Mouse (Mus musculus) mouse embryonic stem cell (cell line): ENCODE data around the gene Dusp3.

Source experiments
- in situ Hi-C, 2 experiments: fragments of 300-500 bp; cut with MboI; formaldehyde crosslinking; loops; 1 replicate in 1 of 2; 3 replicates in 1 of 2; pipeline ENCODE4 v1.14.3; 2019 to 2020; ENCODE audit warnings: low sequenced_read_pairs in 2 of 2, low pct_unique_long_range_greater_than_20kb in 1 of 2, mixed read lengths in 1 of 2; ENCODE audit not compliant: unreplicated experiment in 1 of 2

The Dusp3 gene

DNA sequence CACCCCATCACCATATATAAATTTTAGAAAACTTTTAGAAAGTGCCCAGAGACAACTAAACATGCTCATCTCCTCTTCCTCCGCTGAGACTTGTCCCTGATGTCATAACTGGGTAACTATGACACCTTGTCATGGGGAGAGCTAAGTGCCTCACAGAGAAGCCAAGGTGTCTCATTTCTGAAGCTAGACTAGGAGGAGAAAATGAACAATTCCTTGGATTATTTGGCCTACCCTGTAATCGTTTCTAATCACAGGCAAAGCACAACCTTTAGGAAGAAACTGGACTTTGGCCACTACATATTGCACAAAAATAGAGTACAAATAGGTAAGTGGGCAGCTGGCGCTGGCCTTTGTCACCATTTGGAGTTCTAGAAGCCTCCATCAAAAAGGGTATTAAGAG lies at the start of gene Dusp3:
TSS of gene Dusp3 (minus strand) at position 101 of the 400 bp plus-strand sequence.
- in situ Hi-C loops: no loop called here

DNA sequence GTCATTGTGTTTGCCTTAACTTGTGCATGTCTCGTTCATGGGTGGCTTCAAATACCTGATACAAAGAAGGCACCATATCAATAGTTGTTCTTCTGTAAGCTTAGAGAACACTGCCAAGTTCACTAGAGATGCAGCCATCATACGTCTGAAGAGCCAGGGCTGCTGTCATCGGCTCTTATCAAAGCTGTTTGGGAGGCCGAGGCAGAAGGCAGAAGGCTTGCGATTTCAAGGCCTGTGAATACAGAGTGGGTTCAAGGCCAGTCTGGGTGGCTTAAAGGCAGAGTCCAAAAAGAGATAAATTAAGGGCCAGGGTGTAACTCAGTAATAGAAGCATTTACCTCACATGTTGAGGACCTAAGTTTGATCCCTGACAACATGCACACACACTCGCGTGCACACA lies 49.5 kb upstream of the Dusp3 start:
- in situ Hi-C loops: no loop called here

DNA sequence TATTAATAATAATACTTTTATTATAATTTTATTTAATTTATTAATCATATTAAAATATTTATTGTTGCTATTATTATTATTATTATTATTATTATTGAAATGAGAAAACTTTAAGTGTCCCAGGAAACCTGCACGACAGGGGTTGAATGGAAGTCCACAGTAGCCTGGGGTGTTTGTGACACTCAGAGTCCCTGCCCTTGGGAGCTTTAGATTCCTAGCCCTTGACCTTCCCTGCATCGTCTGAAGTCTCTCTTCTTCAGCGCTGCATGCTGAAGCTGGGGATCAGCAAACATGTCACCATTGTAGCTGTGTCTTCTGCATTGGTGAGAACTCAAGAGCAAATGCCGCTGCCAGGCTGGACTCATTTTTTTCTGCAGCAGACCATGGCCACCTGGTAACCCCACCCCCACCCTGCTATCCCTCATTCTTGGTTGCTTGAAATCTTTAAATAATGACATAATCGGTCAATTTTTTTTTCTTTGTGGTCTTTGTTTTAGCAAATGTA lies 48.7 kb upstream of the Dusp3 start:
- in situ Hi-C loops: no loop called here

DNA sequence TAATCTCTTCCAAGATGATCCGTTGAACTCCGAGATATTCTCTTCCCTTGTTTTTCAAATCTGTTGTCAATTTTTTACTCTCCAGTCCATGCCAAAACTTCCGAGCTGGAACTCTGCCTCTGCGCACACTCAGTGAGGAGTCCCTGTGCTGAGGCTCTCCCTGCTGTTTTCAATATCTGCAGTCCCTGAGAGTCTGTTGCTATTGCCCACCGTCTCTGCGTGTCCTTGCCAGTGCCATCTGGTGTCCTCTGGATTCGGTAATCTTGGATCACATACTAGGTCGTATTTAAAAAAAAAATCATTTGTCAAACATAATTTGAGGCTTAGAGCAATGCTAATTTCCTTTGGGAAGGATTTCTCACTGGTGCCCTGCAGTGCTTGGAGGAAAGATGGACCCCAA lies 48.1 kb upstream of the Dusp3 start:
- in situ Hi-C loops: loop anchor here in 1 of 2 experiments (5.0 kb wide), 1 partner anchor 38 kb away; no protein-coding TSS in a partner anchor

DNA sequence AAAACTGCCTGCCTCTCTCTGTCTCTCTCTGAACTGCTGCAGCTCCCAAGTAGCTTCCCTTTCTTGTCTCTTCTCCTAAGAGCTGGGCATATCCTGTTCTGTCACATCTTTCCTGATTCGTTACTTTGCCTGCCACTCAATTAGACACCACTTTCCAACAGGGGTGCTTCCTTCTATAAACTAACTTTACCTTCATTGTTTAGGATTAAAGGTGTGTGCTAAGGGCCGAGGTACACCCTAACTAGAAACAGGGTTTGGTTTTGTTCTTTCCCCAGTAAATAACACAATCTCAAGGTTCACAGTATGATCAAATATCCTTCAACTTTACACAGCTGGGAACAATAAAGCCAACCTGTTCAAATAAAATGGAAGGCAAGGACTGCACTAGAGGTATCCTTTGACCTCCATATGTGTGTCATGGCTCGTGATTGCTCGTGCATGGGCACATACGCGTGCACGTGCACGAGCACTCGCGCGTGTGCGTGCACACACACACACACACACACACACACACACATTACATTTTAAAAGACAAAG lies 46.3 kb upstream of the Dusp3 start:
- in situ Hi-C loops: loop anchor here in 1 of 2 experiments (5.0 kb wide), 1 partner anchor 36 kb away; no protein-coding TSS in a partner anchor

DNA sequence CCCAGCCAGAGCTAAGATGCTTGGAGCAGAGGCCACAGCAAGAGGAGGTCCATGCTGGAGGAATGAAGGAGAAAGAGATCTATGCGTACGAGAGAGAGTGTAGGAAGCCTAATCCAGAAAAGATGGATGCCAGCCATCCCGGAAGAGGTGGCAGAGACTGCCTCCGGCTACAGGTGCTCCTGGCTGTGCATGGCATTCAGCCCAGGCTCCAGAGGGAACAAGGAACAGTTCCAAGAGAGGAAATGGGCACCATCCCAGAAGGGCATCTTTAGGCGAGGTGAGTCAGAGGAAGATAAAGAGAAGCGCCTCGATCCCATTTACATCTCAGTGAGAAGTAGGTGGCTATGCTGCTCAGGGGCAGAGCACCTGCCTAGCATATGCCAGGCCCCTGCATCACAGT lies 44.3 kb upstream of the Dusp3 start:
- in situ Hi-C loops: loop anchor here in 1 of 2 experiments (5.0 kb wide), 1 partner anchor 34 kb away; no protein-coding TSS in a partner anchor

DNA sequence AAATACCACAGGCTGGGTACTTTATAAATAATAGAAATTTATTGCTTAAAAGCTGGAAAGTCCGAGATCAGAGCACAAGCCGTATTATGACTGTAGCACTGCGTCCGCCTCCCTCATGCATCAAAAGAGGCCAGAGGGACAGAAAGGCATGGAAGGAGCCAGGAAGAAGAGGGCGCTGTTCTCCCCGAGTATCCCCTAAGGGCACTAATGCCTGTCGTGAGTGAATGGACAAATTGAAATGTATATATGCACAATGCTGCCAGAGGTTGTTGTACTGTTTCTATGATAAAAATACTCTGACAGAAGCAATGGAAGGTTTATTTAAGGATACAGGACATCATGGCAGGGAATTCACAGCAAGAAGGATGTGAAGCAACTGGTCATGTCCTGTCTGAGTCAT lies 43.2 kb upstream of the Dusp3 start:
- in situ Hi-C loops: loop anchor here in 1 of 2 experiments (5.0 kb wide), 1 partner anchor 33 kb away; no protein-coding TSS in a partner anchor

DNA sequence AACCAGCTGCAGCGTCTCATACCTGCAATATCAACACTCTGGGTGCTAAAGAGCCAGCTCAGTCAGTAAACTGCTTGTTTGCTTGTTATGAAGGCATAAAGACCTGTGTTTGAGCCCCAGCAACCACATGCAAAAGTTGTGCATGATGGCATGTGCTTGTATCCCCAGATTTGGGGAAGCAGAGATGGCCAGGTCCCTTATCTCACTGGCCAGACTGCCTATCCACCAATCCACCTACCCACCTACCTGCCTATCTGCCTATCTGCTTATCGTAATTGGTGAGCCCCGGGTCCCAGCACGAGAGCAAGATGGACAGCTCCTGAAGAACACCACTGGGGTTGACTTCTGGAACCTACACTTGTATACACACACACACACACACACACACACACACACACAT lies 42.5 kb upstream of the Dusp3 start:
- in situ Hi-C loops: no loop called here

DNA sequence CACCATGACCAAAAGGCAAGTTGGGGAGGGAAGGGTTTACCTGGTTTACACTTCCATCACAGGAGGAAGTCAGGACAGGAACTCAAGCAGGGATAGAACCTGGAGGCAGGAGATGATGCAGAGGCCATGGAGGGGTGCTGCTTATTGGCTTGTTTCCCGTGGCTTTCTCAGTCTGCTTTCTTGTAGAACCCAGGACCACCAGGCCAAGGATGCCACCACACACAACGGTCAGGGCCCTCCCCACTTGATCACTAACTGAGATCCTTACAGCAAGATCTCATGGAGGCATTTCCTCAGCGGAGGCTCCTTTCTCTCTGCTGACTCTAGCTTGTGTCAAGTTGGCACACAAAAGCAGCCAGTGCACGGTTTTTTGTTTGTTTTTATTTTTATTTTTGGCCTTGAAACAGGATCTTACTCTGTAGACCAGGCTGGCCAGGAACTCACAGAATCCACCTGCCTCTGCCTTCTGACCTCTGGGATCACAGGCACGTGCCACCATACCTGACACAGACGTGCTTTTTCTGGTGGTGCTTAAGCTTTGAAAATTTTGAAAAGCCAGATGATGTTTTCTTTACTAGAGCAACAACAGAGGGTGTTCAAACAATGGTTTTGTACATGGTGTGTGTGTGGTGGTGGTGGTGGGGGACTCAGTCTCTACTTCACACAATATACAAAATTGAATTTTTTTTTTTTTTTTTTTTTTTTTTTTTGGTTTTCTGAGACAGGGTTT lies 41.4 kb upstream of the Dusp3 start, which contains the start of gene Mpp3:
TSS of gene Mpp3 (minus strand) at position 375 of the 730 bp plus-strand sequence.
- in situ Hi-C loops: no loop called here

DNA sequence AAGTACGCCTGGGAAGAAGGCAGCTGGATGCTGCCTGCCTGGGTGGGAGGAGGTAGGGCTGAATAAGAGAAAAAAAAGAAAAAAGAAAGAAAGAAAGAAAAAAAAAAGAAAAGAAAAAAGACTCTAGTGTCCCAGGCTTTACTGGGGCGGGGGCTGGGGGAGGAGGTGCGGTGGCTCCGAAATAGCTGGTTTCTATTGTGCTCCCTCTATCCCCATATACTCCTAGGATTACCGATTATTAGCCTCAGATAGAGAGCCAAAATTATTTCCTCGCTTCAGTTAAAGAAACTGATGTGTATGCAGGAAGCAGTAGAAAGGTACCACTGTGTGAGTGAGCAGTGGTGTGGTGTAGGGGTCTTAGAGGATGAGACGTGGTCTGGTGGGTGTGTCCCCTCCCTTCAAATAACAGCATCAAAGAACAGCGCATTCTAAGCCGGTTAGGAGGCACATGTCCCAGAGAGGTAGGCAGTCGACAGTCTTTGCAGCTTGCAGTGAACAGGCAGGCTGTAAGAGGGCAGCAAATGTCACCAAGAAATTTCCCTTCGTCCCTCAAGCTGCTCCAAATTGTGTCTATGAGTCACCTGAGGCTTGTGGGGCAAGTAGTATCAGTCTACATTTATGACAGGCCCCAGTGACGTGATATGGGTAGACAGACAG lies 40.7 kb upstream of the Dusp3 start:
- in situ Hi-C loops: no loop called here

DNA sequence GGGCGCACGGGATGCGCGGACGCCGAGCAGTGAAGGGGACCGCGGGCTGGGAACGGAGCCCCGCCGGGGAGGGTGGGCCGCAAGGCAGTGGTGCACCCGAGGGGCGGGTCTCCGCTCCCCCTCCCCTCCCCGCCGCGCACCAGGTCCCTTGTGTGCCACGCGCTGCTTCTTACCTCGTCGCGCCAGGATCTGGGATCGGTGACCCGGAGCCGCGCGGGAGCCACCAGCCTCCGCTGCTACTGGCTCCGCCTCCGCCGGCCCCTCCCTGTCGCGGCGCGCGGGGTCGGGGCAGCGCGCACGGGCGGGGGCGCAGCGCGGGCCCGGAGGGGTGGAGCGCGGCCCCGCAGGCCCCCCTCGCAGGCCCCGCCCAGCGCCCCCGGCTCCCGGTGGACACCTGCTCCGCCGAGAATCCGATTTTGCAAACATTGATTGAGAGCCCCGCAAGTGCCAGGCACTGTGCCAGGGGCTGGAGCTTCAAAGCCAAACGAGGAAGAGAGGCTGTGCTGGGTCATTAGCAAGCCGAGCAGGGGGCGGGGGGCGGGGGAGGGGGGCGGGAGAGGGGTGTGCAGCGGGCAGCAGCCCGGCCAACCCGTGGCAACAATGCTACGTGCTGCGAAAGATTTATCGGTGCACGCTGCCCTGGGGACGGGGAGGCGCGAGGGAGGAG lies 40.0 kb upstream of the Dusp3 start:
- in situ Hi-C loops: no loop called here

DNA sequence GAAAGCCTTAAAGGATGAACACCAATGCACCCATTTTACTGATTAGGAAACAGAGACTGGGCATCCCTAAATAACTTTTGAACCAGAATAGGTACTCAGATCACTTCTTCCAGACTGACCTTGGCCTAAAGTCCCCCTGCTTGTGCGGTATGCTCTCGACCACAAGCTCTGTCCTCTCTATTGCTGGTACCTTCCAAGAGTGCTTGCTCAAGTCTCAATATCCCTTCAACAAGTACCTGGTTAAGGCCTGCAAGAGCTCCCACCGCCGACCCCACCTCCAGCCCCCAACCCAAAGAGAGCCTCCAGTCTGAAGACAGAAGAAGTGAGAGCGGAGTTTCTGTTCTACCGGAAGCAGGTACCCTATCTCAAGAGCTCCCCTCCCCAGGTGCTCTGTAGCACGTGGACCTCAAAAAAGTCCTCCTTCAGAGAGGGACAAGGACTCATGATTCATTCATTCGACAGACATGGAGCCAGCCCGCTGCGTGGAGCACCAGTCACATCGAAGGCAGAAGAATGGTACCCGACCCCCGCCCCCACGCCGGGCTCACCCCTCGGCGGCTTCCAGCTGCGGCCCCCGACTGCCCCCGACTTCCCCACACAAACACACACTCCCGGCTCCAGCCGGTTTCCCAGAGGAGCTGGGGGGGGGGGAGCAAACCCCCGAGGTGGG lies 39.3 kb upstream of the Dusp3 start:
- in situ Hi-C loops: no loop called here

DNA sequence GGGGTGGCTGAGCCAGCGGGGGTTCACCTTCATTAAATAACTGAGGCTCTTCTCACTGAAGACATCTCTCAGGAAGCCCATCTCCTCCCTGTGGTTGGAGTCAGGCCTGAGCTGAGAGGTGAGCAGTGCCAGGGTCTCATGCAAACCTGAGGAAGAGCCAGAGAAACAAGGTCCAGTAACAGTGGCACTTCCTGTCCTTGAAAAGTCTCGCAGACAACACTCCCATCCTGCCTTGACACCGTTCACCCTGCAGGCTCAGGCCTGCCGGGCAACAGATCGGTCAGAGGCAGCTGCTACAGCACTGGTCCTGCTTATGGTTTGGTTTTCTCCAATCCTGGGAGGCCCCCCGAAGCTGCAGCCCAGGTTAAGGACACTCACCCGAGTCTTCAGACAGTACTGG lies 38.5 kb upstream of the Dusp3 start:
- in situ Hi-C loops: no loop called here

DNA sequence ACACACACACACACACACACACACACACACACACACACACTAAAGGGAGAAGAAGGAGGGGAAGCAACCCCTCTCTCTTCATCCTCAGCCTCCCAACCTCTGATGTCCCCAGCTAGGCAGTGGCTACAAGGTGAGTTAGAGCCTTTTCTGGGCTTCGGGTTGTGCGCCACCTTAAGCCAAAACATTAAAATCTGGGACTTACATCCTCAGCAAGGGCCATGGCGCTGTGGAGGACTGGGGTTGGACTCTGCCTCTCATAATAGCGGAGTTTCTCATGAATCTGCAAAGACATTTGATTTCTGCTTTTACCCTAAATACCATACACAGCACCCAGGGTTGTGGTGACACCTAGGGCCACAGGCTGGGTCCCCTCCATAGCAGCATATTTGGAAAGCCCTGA lies 38.1 kb upstream of the Dusp3 start:
- in situ Hi-C loops: no loop called here

DNA sequence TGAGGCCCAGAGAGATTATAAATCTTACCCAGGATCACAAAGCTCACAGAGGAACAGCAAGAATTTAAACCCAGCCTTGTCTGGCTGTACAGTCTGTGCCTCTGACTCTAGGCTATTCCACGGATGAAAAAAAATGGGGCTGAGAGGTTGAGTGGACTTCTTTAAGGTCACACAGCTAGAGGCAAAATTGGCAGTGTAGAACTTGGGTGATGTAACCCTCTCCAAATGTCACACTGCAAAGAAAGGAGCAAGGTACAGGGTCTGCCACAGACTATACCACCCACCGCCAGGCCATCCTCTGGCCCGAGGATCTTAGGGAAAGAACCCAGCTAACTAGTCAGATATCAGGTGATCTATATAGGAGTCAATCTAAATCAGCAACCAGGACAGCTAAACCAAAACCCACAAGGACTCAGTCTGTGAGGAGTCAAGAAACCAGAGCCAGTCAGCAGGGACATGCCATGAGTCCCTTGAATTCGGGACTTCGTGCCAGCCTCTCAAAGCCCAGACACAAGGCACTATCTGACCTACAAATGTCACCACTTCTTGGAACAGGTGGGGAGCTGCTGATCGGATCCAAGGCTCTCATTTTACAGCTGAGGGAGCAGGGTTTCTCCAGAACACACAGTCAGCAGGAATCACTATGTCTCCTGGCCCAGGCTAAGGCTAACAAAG lies 37.4 kb upstream of the Dusp3 start:
- in situ Hi-C loops: no loop called here

DNA sequence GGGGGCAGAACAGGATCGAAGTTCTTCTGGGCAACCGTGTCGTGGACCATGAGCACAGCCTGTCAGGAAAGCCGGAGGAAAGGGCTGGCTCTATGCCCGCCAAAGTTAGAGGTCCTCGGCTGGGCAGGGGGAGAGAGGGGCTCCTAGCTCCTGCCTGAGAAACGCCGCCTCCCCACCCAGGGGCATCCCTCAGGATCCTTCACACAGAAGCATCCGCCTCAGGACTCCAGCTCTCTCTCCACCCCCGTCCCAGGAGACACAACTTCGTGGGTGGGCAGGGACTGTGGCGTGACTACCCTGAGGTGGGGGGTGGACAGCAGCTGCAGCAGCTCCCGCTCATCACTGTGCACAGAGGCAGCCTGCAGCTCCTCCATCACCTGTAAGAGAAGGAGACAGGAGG lies 36.6 kb upstream of the Dusp3 start:
- in situ Hi-C loops: no loop called here

DNA sequence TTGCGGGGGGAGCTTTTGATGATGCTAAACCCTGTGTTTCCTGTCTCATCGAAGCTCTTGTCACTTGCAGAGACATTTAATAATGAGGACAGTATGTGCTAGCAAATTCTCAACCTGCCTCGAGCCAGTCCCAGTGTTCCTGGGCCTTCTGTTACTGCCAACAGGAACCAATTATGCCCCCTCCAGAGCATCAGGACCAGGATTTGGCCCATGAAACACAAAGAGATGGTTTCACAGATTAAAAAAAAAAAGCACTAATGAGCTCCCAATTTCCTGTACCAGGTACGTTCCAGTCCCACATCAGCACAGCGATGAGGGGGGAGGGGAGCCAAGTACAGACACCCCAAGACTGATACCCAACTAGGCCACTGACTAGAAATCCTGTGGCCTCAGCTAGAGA lies 34.4 kb upstream of the Dusp3 start:
- in situ Hi-C loops: no loop called here

DNA sequence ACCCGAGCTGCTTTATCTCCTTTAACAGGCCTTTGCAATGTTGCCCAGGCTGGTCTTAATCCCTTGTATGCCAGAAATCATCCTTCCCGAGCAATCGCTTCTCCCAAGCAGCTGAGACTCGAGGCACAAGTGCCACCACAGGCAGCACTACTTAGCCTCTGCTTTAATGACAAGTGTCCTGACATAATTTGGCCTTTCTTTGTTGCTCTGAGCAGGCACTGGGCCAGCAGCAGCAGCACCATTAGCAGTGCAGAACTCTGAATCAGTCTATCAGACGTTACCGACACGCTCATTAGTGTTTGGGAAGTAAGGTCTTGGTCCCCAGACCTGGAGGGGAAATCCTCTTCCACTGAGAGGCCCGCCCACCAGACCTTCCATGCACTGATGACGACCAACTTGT lies 32.9 kb upstream of the Dusp3 start:
- in situ Hi-C loops: no loop called here
